Mouse (Mus musculus) right cerebral cortex, postnatal 36 days (tissue): ENCODE results near the gene Actn4.

Experiments used
- DNase-seq, 2 experiments: peaks; one replicate each; pipeline ENCODE4 v3.0.0; 2022; ENCODE audit warnings: low spot score in 2 of 2, mixed read lengths in 1 of 2

Gene Actn4

GRCm38 (mm10) chr7:28922606-28923005 lies 39.5 kb downstream of the Actn4 start:
- DNase-seq: peak; percentile 54 to 80

GRCm38 (mm10) chr7:28921722-28922465 lies 40.2 kb downstream of the Actn4 start:
- DNase-seq: no peak

GRCm38 (mm10) chr7:28921178-28921577 lies 41.0 kb downstream of the Actn4 start:
- DNase-seq: no peak

- peak in 1 of 2 experiments; percentile 47 for DNase-seq
Observed at GRCm38 (mm10) chr7:28919815-28920214, 42.3 kb downstream of the Actn4 start.

- no peak for DNase-seq
Observed at GRCm38 (mm10) chr7:28918540-28918939, 43.6 kb downstream of the Actn4 start.

GRCm38 (mm10) chr7:28917503-28918426 lies 44.4 kb downstream of the Actn4 start:
- peak in 1 of 2 experiments; percentile 47 for DNase-seq

GRCm38 (mm10) chr7:28916491-28916890 lies 45.6 kb downstream of the Actn4 start:
- DNase-seq: no peak

- no peak for DNase-seq
Observed at GRCm38 (mm10) chr7:28913171-28913570, 49.0 kb downstream of the Actn4 start.

GRCm38 (mm10) chr7:28911632-28912031 lies 50.5 kb downstream of the Actn4 start:
- no peak for DNase-seq

- DNase-seq: no peak
Observed at GRCm38 (mm10) chr7:28907195-28907594, 54.9 kb downstream of the Actn4 start.

- DNase-seq: peak; percentile 81 to 91
Observed at GRCm38 (mm10) chr7:28903778-28904177, 58.4 kb downstream of the Actn4 start.

- DNase-seq: peak; percentile 70 to 81
Observed at GRCm38 (mm10) chr7:28902809-28903208, 59.3 kb downstream of the Actn4 start.

GRCm38 (mm10) chr7:28902180-28902579 lies 60.0 kb downstream of the Actn4 start:
- DNase-seq: no peak

GRCm38 (mm10) chr7:28901311-28902125 lies 60.6 kb downstream of the Actn4 start:
- DNase-seq: peak in 1 of 2 experiments; percentile 49

- no peak for DNase-seq
Observed at GRCm38 (mm10) chr7:28899972-28900371, 62.2 kb downstream of the Actn4 start.

- no peak for DNase-seq
Observed at GRCm38 (mm10) chr7:28897661-28898060, 64.5 kb downstream of the Actn4 start.

- DNase-seq: no peak
Observed at GRCm38 (mm10) chr7:28894942-28895341, 67.2 kb downstream of the Actn4 start.

- no peak for DNase-seq
Observed at GRCm38 (mm10) chr7:28893643-28894265, 68.4 kb downstream of the Actn4 start.

- no peak for DNase-seq
Observed at GRCm38 (mm10) chr7:28892601-28893000, 69.5 kb downstream of the Actn4 start.

GRCm38 (mm10) chr7:28888701-28889161 lies 73.4 kb downstream of the Actn4 start:
- no peak for DNase-seq

GRCm38 (mm10) chr7:28886486-28886885 lies 75.7 kb downstream of the Actn4 start:
- DNase-seq: no peak
